Mouse (Mus musculus) 3134 (cell line): ENCODE measurements at regions not wholly inside any gene's neighbourhood (a gene's known extent, or its start where the extent isn't known, plus 50 kb on each side); places are given as distances from the start of the nearest gene placed in this dataset.
A peak's percentile ranks its signal among the peaks of the same experiment; 100 is the strongest.

ENCODE experiments used
- DNase-seq: peaks from one replicate; pipeline ENCODE4 v3.0.0-alpha.2; 2011; ENCODE audit warnings: low spot score; ENCODE audit not compliant: insufficient read length; ENCODE audit errors: extremely low read depth

GRCm38 (mm10) chr10:87999617-88000330 is 91.1 kb upstream of the Pmch start:
- no peak for DNase-seq

- peak; percentile 51 for DNase-seq
Observed at GRCm38 (mm10) chr10:88008679-88009078, 82.2 kb upstream of the Pmch start.

DNA sequence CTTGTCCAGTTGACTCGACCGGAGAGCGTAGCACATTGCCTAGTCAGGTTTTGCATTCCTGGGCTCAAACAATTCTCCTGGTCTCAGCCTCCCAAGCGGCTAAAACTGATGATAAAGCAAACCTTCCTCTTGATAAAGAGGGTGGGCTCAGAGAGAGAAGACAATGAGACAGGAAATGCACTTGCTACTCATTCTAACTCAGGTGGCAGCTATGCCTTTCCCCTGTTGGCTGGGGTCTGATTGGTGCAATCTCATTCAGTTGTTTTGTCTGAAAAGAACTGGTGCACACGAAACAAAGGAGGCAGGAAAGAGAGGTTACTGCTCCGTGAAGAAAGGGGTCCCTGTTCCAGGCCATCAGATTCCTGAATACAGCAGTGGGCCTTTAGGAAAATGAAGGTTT is 80.0 kb upstream of the Pmch start:
- DNase-seq, result no peak

- DNase-seq, result no peak
Observed at GRCm38 (mm10) chr10:88031978-88032377, 58.9 kb upstream of the Pmch start.
